Mouse (Mus musculus) heart, postnatal 4 days (tissue): ENCODE measurements at regions not wholly inside any gene's neighbourhood (a gene's known extent, or its start where the extent isn't known, plus 50 kb on each side); places are given as distances from the start of the nearest gene placed in this dataset.

Source experiments
- DNase-seq: peaks from one replicate; pipeline ENCODE4 v3.0.0; 2021

DNA sequence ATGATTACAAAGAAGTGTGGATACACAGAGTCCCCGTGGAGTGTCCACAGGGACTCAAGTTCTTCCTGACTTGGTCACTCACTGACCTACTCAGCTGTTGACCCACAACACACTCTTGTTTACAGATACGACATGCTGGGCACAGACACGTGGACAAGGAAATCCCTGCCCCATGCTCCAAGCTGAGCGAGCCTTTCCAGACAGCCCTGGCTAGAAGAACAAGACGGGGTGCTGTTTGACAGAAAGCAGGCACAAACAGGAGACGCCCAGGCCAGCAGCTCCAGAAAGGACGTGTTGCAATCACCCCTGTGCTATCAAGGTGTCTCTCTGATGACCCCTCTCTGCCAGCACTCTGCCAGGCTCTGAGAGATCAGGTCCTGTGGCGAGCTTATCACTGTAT lies 112.6 kb upstream of the Gm14444 start:
- DNase-seq, result peak; percentile 33

DNA sequence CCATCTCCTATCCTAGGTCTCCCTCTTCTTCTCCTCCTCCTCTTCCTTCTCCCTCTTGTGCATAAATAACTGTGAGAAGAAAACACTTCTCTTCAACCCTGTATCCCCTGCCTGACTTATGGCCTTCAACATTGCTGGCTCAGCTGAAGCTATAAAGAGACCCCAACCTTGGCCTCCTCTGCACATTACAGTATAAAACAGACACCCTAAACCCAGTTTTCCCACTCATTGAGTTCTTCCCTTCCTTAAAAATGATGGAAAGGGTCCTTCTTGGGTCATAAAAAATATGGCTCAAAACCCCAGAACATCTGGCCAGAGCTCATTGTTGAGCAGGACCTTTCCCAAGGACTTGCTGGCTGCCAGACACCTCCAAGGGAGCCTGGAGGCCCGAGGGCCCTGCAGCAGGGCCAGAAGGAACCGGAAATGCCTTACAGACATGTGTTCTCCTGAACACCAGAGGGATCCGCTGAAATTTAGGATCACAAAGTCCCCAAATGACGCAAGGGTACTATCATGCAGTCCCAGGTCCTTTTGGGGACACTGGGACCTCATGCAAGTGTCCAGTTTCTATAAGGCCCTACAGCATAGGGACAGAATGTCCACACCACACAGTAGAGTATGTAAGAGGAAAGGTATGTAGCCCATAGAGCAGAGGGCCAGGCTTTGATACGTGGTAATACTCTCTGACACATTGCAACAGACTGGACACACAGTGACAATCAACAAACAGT lies 109.9 kb upstream of the Gm14444 start:
- peak; percentile 28 for DNase-seq

DNA sequence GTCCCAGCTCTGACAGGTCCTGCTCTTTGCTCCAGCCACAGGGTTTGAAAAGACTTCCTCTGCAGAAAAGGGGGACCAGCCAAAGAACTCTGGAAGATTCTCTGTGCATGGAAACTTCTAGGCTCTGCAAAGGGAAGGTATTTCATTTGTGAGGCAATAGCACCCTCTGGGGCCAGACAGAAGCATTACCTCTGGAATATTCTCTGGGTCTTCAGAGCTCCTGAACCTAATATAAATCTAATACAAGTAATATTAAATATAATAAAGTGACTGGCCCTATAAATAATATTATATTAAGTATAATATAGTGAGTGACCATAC lies 109.4 kb upstream of the Gm14444 start:
- peak; percentile 79 for DNase-seq

DNA sequence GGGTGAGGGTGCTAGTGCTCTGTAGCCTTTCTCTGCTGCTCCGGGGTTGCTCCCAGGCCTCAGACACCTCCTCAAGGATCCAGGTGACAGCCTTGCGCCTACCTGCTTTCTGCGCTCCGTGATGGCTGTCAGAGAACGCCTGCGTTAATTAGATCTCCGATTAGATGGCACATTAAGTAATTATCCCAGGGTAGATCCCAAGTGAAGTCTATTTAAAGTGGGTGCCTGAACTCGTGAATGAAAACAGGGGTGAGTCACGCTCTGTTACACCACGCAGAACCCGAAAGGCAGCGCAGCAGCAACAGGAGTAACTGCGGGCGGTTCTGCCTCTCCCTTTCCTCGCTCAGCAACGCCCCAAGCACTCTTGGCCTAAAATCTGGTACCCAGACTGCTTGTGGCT lies 108.2 kb upstream of the Gm14444 start:
- no peak for DNase-seq

DNA sequence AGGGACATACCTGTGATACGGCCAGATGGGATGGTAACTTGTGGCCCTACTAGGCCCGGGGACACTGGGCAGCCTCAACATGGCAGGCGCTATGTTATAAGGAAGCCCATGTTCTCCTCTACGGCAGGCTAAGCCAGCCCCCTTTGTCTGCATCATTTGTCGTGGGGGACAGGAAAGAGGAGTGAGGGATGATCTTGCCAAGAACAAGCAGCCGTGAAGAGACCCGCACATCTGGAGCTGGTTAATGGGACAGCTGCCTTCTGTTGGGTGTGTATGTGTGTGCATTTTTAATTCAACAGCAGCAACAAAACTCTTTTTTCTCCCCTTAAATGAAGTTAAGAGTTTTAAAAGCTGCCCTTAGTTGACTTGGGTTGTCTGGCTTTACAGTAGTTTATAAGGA lies 106.4 kb upstream of the Gm14444 start:
- peak; percentile 28 for DNase-seq

DNA sequence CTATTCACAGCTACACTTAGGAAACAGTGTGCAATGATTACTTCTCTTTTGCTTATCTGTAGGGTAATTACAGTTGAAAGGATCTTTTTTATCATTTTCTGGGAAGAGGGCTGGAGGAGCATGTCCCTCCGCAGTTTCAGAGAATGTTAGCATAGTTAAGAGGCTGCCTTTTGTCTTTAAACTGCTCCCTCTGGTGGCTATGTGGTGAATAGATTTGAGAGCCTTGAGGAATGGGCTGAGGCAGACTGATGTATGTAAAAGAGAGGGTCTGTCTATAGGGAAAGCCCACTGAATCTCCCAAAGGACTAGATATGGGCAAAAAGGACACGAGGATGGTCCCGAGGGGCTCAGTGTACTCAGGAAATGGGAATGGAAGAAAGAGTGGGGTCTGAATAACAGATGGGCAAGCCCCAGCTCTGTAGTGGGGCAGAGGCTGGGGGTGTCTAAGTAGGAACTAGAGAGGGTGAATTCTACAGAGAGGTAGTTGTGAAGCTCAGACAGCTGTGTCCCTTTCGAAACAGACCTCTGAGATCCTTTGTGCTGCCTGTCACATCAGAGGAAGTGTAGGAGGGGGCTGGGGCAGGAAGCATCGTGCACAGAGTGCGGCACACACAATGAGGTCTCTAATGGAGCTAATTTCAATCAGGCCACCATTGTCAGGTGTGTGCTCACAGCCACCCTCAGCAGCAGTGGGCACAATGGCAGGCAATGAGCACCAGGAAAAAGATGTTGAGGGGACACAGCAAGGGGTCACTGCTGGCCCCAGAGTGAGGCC lies 104.0 kb upstream of the Gm14444 start:
- peak; percentile 55 for DNase-seq

DNA sequence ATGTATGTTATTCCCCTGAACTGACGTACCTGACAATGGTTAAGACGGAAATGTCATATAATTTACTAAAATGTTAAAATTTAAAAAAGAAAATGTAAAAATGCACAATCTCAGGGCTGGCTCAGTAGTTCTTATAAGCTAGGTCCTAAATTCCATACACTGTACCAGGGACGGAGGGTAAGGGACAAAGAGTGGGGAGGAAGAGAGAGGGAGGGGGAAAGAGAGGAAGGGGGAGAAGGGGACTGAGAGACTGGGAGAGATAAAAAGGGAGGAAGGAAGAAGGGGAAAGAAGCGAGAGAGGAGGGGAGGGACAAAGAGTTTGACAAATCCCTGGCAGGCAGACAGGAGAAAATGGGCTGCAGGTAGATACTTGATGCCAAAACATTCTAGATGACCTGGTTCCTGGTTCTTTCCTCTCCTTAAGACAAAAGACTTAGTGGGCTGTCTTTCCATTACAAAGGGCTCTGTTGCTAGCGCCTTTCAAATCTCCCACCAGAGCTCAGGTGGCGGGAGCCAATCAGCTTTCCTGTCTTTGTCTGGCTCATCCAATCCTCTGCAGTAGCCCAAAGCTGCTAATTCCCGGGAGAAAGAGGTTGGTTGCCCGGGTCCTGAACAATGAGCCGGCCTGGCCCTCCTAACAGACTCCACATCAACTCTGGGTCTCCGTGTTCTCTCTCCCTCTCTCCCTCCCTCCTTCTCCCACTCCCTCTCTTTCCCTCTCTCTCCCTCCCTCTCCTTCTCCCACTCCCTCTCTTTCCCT lies 92.7 kb upstream of the Gm14444 start:
- no peak for DNase-seq

DNA sequence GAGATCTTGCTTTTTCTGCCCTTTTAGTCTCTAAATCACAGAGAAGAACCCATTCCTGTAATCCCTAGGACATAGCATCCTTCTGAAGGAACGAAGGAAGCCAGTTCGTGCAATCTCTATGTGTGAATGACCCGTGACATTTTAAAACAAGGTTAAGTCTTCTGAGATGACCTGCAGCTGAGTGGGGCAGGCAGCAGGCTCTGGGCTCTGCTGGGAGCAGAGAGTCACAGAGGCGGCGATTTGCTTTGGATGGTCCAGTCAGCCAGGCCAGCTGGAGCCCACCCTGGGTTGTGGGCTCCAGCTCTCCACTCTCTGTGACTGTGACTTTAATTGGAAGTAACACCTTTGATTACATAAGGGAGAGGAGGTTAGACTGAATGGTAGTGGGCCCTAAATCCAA lies 92.1 kb upstream of the Gm14444 start:
- no peak for DNase-seq

DNA sequence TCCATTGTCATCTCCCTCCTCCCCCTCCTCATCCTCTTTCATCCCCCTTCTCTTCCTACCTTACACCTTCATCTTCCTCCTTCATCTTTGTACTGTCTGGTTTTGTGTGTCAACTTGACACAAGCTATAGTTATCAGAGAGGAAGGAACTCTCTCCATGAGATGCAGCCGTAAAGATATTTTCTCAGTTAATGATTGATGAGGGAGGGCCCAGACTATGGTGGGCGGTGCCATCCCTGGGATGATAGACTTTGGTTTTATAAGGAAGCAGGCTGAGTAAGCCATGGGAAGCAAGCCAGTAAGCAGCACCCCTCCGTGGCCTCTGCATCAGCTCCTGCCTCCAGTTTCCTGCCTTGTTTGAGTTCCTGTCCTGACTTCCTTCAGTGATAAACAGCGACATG lies 87.8 kb upstream of the Gm14444 start:
- no peak for DNase-seq

DNA sequence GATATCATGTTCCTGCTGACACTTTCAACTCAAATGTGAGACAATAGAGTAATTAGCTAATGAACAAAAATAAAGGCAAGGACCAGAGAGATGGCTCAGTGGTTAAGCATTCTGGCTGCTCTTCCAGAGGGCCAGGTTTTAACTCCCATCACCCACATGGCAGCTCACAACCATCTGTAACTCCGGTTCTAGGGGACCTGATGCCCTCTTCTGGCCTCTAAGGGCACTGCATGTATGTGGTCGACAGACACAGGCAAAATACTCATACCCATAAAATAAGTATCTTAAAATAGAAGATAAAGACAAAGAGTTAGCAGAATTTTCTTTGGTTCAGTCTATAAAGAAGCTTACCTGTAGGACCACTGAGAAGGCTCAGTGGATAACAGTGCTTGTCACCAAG lies 80.3 kb upstream of the Gm14444 start:
- DNase-seq, result no peak

DNA sequence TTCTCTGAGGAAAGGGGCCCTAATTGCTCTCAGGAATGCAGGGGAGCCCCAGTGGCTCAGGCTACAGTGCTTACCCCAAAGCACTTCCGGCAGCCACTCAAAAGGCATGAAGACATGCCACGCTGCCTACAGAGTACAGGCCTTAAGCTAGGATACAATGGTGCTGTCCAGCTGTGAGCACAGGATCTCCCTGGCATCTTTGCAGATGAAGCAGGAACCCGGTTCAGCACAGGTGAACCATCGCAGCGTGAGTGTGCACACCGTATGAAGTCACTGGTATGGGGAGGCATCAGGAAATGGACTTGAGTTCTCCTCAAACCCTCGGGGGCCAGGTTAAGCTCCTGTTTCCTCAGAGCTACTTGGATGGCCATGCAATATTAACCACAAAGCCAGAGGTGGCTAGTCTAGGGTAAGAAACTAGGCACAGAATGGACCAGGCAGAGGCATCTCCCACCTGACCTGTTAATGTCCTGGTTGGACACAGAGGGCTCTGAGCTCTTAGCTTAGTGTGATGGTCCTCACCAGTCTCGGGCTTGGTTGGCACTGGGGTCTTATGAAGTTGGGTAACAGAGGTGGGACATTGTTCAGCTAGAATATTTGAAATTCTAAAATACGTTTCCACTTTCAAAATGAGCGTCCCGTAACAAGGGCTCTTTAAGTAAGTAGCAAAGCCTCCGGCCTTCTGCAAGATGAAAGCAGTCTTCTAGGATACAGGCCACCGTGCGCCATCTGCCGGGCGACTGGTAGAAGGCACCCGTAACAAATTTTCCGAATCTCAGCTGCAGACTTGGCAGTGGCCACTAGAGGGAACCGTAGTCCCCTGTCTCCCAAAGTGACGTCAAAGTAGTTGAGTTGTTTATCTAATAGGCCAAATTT lies 77.7 kb upstream of the Gm14444 start:
- peak; percentile 88 for DNase-seq

DNA sequence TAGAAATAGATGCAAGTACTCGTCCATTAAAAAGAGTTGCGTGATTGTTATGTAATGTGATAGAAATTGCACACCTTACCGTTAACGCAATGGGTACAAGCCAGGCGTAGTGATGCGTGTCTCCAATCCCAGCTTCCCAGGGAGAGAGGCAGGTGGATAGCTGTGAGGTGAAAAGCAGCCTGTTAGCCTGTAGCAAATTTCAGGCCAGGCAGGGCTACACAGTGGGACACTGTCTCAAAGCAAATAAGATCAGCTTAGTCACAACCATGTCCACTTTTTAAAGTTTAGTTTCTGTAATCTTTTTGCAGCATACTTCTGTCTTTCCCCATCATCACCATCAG lies 77.1 kb upstream of the Gm14444 start:
- DNase-seq, result no peak

DNA sequence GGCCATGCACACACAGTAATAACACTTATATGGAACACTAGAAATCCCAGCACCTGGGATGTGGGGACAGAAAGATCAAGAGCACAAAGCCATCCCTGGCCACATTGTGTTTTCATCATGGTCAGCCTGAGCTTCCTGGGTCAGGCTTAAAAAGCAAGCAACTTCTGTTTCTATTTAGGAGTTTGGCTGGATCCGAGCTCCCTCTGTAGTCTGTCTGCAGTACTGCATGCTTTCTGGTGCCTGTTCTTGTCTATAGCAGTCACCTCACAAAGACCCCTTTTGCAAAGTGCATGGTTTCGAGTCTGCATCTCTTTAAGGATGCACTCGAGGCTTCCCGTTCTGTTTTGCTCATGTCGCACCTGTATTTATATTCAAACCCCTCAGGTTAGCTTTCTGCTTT lies 73.4 kb upstream of the Gm14444 start:
- peak; percentile 39 for DNase-seq

DNA sequence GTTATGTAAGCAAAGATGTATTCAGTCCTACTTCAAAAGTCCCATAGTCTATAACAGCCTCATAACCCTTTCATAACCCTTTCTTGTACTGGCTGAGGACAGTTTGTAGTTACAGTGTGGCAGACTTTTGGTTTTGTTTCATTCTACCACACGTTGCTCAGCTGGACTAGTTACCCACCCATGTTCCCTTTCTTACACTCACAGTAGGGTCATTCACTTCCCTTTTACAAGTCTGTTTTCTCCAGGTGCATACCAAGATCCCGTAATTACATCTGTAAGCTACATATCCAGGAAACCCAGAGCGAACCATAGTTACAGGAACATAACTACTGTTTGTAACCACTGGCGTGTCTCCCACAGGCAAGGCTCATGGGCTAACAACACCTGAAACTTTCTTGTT lies 72.1 kb upstream of the Gm14444 start:
- DNase-seq, result no peak

DNA sequence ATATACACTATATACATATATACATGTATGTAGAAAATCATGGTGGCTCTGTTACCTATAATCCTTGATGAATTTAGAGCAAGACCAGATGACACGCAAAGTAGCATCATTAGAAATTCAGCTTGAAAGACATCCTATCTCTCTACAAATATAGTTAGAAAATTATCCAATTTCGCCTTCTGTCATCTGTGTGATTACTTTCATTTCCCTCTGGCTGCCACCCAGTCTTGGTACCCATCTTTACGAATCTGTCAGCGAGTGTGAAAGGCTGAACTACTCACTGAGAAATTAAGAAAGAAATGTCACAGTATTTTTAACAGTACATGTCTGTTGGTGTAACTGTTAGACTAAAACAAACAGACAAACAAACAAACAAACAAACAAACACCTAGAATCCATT lies 67.8 kb upstream of the Gm14444 start:
- DNase-seq, result no peak

DNA sequence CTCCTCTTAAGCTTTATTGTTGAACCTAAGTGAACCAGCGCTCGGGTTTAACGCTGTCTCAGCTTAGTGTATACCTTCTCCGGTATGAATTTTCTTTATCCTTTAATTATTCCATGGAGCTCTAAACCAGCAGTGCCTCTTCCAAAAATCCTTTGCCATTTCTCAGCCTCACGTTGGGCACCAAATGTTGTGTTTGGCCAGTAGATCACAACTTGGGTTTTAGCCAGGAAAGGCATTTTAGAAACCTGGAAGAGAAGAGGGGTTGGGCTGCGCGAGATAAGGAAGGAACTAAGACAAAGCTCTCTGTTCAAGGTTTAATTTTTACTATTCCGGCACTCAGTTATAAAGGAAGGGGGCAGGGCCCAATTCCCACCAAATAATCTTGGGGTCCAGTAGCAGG lies 61.9 kb upstream of the Gm14444 start:
- DNase-seq, result no peak
